Mouse (Mus musculus) brown adipose tissue, adult 24 weeks (tissue): ENCODE measurements around the gene Cd83. TPM values are rescaled to one million over a fixed set of nuclear protein-coding genes. Genes with fewer than 3 reads are reported as not detected.
A peak's percentile ranks its signal among the peaks of the same experiment; 100 is the strongest.

Experiments
- H3K27ac ChIP-seq: fragments of 200-500 bp; replicated peaks from 2 replicates; pipeline ENCODE4 v1.5.1; 2012; ENCODE audit warnings: low read depth, mild to moderate bottlenecking, low read length
- H3K4me1 ChIP-seq: fragments of 200-500 bp; 2 replicates; pipeline ENCODE4 v1.6.1; 2012; ENCODE audit warnings: low read length, mixed read lengths; ENCODE audit not compliant: control insufficient read depth, insufficient read depth, insufficient read length
- H3K4me3 ChIP-seq: fragments of 200-500 bp; 2 replicates; pipeline ENCODE4 v1.5.1; 2012; ENCODE audit warnings: low read depth, mild to moderate bottlenecking, low read length, moderate library complexity; ENCODE audit not compliant: insufficient read depth
- polyA plus RNA-seq: library from polyadenylated mRNA; stranded (reverse); fragments of >200 nt; gene quantifications from 2 replicates; pipeline ENCODE4 v1.2.4, GENCODE M21; 2012; ENCODE audit not compliant: missing spikeins, insufficient read depth, insufficient read length

Cd83 gene
- polyA plus RNA-seq, 1 experiment: 6.7 TPM

GRCm38 (mm10) chr13:43811835-43812234 is 27.3 kb downstream of the Cd83 start:
- no peak overlapping the region for H3K27ac ChIP-seq
- no peak overlapping the region for H3K4me3 ChIP-seq
- peaks cover 3% of the 10 kb centered on the region; the same call in 1 of the 2 replicates for H3K4me1 ChIP-seq

DNA sequence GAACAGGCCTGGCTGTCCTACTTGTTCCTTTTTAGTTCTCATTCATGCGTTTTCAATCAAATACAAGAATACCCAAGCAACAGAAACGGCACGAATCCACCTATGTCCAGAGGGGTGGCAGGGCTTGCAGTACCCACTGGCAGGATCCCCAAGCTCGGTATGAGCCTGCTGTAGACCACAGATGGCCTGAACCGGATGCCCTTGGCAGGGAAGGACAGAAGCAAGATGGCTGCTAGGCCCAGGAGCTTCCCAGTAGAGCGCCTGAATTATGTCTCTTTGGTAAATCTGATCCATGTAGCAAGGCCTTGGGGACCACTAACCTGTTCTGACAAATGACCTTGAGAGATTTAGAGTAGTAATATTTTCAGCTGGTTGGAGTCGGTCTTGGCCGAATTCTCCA is 28.9 kb downstream of the Cd83 start:
- Histone ChIP-seq H3K4me3 (no peak overlapping the region), H3K27ac (no peak overlapping the region), H3K4me1 (no peaks in the 10 kb centered on the region; the same call in 1 of the 2 replicates)

DNA sequence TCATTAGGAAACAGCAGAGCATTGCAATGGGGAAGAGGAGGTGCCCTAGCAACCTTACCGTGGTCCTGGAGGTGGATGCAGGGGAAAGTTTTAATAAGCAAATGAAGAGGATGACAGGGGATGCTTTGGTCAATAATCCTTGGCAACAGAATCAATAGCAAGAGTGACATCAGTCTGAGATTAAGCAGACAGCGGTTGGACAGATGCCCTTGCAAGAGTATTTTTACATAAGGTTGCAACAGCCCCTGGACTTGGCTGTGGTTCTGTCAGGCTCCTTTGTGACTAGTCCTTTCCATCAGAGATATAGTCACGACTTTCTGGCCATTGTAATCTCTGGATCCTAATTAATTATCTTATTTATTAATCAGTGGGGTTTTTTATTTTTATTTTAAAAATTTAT is 32.9 kb downstream of the Cd83 start:
- H3K4me3 ChIP-seq: no peak overlapping the region
- no peak overlapping the region for H3K27ac ChIP-seq
- no peaks in the 10 kb centered on the region; the same call in 1 of the 2 replicates for H3K4me1 ChIP-seq

DNA sequence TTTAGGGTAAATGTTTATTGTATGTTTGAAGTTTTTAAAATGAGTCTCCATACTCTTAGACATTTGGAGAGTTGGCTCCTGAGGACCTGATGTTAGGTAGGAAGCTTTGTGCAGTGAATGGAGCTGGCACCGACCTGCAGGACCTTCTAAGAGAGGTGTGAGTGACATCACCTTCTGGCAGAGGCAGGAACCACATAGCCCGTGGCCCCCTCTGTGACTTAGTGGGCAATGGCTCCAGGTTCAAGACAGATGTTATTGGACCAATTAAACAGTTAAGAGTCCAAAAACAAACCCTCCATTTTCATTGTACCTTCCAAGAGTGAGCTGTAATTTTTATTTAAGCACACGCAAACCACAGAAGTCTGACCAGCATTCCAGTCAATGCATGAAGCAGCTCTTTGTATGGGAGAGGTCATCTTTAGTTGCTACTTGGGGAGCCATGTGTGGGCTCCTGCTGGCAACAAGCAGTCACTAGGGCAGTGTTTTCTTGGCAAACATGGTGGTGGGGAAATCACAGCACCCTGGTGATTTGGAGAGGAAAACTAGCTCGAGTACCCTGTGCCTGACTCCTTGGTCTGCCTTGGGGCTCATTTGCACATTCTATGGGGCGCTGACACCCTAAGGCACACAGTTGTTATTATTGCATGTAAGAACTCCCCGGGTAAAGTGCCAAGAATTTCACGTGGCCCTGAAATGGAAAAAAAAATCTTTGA is 33.9 kb downstream of the Cd83 start:
- no peaks in the 10 kb centered on the region; the same call in 1 of the 2 replicates for H3K4me1 ChIP-seq
- no peak overlapping the region for H3K4me3 ChIP-seq
- H3K27ac ChIP-seq: peak overlapping the region; percentile 26; the same call in 1 of the 2 replicates

DNA sequence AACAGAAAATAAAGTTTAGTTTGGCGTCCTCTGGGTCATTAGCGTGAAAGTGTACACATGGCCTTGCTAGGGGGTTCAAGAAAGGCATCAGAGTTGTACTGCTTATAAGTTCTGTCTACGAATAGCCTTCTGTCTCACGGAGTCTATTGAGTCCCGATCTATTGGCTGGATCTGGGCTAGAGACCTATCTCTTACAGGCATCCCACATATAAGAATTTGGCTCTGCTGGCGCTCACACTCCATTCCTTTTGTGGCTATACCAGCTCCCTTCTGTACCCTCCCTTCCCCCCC is 34.4 kb downstream of the Cd83 start:
- Histone ChIP-seq H3K4me1 (no peaks in the 10 kb centered on the region), H3K4me3 (no peak overlapping the region), H3K27ac (no peak overlapping the region)

DNA sequence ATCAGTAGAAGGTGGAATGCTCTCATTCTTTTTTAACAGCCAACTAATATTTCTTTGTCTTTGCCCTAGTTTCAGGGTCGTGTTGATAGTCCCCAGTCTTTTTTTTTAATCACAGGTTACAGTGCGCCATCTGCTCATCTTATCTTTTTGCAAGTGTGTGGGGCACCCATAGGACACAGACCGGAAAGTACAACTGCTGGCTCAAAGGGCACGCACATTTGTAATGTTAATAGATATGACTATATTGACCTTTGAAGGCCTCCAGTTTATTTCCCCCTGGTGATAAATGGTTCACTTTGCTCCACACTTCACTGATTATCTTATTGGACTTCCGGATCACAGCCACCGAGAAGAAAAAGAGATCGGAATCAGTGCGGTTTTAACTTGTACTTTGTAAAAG is 35.5 kb downstream of the Cd83 start:
- Histone ChIP-seq H3K27ac (no peak overlapping the region), H3K4me1 (no peaks in the 10 kb centered on the region), H3K4me3 (no peak overlapping the region)

GRCm38 (mm10) chr13:43822306-43822705 is 37.7 kb downstream of the Cd83 start:
- no peaks in the 10 kb centered on the region for H3K4me1 ChIP-seq
- no peak overlapping the region for H3K4me3 ChIP-seq
- no peak overlapping the region for H3K27ac ChIP-seq

DNA sequence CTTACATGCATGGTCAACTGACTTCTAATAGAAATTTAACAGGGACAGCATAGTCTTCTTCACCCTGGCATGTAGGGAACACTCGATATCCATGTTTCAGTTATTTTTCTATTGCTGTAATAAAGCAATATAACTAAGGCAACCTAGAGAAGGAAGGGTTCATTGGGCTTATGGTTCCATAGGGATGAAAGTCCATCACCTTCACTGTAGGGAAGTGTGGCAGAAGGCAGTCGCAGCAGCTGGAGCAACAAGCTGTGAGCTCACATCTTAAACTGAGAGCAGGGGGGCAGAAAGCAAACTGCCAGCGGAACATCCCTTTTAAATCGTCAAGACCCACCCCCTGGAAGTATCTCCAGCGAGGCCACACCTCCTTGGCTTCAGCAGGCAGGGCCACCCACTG is 44.1 kb downstream of the Cd83 start:
- Histone ChIP-seq H3K4me1 (no peaks in the 10 kb centered on the region), H3K27ac (no peak overlapping the region), H3K4me3 (no peak overlapping the region)

- H3K4me3 ChIP-seq: no peak overlapping the region
- no peaks in the 10 kb centered on the region for H3K4me1 ChIP-seq
- no peak overlapping the region for H3K27ac ChIP-seq
Measured at GRCm38 (mm10) chr13:43830892-43831673, 46.5 kb downstream of the Cd83 start.

DNA sequence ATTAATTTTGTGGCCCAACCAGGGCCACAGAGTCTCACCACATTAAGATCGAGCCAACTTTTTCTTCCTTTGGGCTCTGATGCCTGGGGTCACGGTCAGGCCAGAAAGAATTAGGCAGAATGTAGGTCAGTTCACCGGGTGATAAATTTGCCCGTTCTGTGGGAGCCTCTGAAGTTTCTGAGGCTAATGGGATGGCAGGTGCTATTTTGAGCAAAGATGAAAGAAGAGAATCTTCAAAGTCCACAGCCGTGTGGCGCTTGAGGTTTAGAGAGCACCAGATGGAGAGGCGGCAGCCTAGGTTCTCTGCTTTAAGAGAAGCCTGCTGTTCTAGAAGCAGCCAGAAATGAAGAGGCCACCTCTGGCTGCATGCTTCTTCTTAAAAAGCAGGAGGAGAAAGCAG is 48.2 kb downstream of the Cd83 start:
- H3K4me3 ChIP-seq: no peak overlapping the region
- no peaks in the 10 kb centered on the region for H3K4me1 ChIP-seq
- H3K27ac ChIP-seq: no peak overlapping the region

DNA sequence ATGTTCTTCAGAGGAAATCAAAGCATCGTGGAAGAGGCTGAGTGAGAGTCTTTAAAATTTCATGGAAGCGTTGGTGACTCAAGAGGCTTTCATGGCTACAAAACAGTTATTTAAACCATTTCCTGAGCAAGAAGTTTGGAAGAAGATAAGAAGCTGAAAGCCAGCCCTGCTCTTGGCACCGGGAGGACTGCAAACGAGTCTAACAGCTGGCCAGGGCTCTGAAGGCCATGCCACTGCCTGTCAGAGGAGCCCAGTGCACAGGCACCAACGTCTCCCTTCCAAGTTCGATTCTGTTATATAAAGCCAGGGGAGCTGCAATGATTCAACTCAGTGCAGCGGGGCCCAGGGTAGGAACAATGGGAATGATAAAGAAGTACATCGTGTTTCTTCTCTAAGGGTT is 51.8 kb downstream of the Cd83 start:
- no peak overlapping the region for H3K27ac ChIP-seq

GRCm38 (mm10) chr13:43837812-43838211 is 53.2 kb downstream of the Cd83 start:
- H3K4me3 ChIP-seq: no peak overlapping the region
- H3K27ac ChIP-seq: no peak overlapping the region
- H3K4me1 ChIP-seq: no peaks in the 10 kb centered on the region

More for the DNA sequence above, 51.8 kb downstream of the Cd83 start:
- Histone ChIP-seq H3K4me3 (no peak overlapping the region), H3K4me1 (no peaks in the 10 kb centered on the region)

- H3K4me3 ChIP-seq: no peak overlapping the region
- no peaks in the 10 kb centered on the region for H3K4me1 ChIP-seq
- no peak overlapping the region for H3K27ac ChIP-seq
Measured at GRCm38 (mm10) chr13:43845151-43845550, 60.6 kb downstream of the Cd83 start.

DNA sequence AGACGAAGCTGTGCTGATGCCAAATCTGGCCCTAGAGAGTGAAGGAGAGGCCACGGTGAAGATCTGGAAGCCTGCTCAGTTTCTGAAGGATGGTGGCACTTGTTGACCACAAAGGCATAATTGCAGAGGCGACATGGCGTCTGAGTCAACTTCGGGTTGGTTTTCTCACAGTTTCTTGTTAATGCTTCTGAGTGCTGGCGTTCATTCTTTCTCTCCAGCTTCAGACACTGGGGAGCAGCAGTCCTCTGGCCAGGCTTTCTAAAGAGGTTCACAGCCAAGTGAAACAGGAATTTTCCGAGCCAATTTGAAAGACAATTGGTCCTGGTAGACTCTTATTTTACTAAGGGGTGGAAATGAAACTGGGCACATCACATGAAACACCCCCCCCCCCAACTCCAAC is 62.6 kb downstream of the Cd83 start:
- Histone ChIP-seq H3K27ac (no peak overlapping the region), H3K4me1 (no peaks in the 10 kb centered on the region), H3K4me3 (no peak overlapping the region)

DNA sequence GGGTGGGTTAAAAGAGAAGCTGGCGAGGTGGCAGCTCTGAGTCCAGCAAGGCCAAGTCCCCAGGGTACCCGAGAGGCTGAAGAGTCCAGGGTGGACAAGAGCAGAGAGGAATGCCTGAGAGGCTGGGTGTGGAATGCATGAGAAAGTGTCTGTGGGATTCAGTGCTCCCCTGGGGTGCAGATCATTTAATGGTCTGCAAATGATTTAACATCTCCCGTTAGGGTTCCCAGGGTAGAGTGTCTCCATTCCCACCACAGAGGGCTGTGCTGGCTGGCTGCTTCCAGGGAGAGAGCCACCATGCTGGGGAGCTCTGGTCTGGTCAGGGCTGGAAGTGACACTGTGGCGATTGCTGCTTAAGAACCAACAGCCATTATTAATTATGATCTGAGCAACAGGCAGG is 65.2 kb downstream of the Cd83 start:
- Histone ChIP-seq H3K4me1 (no peaks in the 10 kb centered on the region), H3K4me3 (no peak overlapping the region)

GRCm38 (mm10) chr13:43851108-43851507 is 66.5 kb downstream of the Cd83 start:
- Histone ChIP-seq H3K4me3 (no peak overlapping the region), H3K4me1 (no peaks in the 10 kb centered on the region), H3K27ac (no peak overlapping the region)

More for the DNA sequence above, 65.2 kb downstream of the Cd83 start:
- no peak overlapping the region for H3K27ac ChIP-seq
